Mouse (Mus musculus) right cerebral cortex, adult 18-20 months (tissue): Measurements from ENCODE around the gene Prn.

Source experiments
- DNase-seq: peaks from one replicate; pipeline ENCODE4 v3.0.0; 2022; ENCODE audit warnings: mixed read lengths

Gene Prn

DNA sequence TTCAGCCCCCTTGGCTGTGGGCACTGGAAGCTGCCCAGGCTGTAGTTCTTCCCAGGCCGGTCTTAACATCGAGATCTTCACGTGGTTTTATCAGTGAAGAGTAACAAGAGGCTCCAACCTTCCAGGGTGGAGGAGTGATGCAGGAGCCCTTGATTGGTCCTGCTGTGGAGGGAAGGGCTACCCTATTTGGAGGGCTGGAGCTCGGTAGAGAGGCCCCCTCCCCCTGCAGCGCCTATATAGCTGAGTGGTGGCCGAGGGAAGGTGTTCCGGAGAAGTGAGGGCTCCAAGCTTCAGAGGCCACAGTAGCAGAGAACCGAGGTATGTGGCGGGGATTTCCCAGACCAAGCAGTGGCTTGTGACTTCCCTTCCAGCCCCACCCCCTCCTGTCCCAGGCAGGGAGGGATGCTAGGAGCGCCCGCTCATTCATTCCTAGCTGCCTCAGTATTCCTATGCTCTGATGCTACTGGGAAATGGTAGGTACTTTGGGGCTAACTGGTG, 40.9 kb downstream of the Prn start, which contains the start of gene Prnd:
Prnd (plus strand) TSS at position 264 of the 498 bp plus-strand sequence.
- no peak for DNase-seq

DNA sequence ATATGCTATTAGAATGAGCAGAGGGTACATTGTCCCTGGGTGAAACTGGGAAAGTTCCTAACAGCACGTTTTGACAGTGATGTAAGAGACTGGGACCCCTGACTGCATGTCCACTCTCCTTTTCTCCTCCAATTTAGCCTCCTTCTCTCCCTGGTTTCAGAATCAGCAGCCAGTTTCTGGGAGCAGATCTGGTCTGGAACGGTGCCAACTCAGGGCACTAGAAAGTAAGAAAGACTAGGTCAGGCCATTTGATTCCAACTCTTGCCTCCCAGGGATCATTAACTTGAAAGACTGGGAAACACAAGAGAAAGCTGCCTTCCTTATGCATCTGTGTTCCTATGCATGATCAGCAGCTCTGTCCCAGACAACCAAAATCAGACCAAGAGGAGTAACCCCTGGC, 42.7 kb downstream of the Prn start:
- no peak for DNase-seq

DNA sequence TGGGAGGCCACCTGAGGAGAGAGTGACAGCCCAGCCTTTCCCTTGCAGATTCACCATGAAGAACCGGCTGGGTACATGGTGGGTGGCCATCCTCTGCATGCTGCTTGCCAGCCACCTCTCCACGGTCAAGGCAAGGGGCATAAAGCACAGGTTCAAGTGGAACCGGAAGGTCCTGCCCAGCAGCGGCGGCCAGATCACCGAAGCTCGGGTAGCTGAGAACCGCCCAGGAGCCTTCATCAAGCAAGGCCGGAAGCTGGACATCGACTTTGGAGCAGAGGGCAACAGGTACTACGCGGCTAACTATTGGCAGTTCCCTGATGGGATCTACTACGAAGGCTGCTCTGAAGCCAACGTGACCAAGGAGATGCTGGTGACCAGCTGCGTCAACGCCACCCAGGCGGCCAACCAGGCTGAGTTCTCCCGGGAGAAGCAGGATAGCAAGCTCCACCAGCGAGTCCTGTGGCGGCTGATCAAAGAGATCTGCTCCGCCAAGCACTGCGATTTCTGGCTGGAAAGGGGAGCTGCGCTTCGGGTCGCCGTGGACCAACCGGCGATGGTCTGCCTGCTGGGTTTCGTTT, 43.3 kb downstream of the Prn start:
- DNase-seq = no peak

DNA sequence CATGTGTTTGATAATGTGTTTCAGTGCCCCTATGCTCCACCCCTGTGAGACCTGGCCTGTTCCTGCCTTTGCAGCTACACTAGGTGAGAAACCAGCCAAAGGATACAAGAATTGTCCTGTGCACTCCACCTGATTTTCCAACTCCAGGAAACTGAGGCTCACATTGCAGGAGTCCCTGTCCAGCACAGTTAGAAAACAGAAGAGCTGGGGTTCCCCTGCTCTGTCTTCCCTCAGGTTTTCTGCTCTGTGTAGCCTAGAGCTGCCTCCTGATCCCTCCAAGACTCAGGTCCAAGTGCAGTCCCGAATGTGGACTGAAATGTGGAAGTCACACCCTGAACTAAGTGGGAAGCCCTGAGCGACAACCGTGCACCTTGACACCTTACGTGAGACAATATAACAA, 44.0 kb downstream of the Prn start:
- no peak for DNase-seq

DNA sequence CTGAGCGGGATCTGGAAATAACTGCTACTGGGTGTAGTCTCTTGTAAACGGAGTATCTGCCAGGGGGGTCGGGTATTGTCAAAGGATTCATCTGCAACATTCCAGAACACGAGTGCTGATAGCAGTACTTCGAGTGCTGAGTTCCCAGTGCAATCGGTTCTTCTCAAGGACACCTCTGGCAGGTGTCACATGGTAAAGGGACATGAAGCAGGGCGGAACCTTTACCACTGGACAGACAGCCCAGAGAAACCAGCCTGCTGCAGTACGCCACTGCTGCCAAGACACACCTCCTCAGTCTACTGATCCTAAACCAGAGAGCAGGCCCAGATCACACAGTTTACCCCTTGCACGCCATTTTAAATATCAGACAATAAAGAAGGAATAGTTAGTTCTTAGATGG, 45.1 kb downstream of the Prn start:
- DNase-seq = no peak

DNA sequence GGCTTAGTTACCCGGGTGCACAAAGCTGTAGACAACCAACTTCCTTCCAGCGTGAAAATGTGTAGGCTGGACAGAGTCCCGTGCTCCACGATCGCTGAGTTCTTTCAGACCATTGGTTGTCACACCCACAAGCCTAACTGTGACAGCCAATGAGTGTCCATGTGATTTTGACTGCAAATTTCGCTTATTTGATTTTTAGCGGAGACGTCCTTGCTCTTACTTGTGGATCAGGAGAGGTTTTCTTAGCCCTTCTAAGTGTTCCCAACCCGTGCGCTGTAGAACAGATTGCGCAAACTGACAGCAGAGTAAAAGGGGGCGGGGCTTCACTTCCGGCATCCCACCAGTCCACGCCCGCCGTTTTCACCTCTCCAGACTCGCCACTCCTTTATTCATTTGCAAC, 45.5 kb downstream of the Prn start:
- DNase-seq = no peak

DNA sequence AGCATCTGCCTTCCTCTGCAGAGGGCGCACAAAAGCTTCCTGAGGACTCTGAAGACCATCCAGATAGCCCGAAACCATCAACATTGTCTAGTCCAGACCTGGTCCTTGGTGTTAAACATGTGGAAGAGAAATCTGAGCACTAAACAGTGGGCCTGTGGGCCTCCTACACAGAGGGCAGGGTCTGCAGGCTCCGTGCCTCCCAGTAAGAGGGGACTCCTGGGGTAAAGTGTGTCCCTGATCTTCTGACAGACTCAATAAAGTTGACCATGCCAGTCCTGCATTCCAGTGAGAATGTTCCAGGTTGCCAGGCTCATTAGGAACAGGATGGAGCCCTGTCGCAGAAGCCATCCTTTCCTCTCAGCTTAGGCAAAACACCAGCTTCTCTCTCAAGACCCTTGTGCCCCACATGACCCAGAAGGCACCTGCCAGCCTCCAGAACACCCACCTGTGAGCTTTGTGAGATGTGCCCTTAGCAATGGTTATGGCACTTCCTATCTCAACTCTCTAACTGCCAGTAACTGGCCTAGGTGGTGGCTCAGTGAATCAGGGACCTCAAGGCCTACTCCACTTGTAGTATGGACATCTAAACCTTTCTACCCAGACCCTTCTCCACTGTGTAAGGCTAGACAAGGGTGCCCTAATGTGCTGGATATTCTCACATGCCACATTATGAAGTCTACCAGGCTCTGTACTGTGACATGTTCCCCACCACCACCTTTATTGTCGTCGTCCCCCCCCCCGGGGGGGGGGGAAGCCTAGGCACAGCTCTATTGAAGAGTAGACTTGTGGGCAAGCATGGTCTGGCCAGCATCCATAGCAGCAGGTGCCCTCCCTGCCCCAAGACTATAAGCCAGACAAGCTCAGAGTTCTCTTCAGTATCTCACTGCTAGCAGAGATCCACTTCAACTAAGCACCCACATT, 46.8 kb downstream of the Prn start:
- DNase-seq = no peak

DNA sequence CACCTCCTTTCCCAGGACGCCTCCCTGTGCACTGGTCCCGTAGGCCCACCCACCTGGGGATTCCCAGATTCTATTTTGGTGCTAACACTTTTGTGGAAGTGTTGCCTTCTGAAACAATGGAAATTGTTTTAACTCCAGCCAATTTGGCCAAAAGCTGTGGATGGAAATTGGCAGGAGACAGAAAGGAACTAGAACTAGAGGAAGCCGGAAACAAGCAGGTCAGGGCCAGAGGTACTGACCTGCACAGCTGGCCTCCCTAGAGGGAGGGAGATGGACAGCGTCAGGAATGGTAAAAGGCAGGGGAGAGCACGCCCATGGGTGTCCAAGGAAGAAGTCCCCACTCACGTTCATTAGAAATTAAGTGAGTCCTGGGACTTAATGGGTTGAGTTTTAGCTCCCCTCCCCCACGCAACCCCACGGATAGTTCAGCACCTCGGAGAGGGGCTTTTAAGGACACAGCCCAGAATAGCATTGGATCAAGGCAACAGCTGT, 48.0 kb downstream of the Prn start:
- DNase-seq = no peak

DNA sequence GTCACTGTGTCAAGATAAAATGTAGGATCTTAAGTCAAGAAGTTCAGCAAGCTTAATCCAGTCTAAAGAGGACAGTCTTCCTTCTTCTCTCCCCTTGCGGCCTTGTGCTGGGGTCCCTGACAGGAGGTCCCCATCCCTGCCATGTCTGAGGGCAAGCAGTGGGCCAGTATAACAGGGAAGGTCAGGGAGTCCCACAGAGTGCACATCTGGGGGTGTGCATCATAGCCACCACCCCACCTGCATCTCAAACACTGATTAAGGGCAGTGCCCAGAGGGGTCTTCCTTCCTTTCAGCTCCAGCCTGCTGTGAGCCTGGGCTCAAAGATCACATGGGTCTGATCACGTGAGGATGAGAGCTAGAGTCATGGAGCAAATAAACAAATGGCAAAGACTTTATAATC, 51.9 kb downstream of the Prn start:
- DNase-seq = no peak

DNA sequence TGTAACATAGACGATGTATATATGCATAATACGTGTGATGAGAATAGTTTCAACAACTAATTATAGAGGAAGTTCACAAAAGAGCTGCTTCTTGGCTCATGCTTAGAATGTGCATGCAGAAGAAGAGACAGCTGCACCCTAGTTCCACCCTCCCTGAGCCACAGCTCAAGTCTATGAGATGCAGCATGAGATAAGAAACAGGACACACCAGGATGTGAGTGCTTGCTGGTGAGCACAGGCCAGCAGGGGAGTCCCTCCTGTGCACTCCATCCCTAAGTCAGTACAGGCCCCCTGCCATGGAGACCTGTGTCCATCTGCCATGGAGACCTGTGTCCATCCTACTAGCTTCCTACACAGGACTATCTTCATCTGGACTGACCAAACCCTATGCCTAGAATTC, 60.8 kb downstream of the Prn start:
- no peak for DNase-seq

DNA sequence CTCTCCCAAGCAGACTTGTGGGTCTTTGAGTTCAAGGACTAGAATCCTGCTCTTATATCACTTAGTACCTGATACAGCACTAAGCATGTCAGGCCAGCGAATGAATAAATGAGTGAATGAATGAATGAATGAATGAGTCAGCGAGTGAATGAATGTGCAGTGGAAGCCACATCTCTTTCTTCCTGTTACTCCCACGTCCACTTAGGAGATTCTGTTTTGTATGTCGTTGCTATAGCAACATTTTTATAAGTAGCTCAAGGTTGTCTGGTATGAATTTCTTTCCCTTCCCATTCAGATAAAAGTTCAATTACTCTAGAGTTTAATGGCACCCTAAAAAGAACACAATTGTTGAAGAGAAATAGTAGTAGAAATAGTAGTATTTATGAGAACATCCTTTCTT, 61.3 kb downstream of the Prn start:
- DNase-seq = no peak

DNA sequence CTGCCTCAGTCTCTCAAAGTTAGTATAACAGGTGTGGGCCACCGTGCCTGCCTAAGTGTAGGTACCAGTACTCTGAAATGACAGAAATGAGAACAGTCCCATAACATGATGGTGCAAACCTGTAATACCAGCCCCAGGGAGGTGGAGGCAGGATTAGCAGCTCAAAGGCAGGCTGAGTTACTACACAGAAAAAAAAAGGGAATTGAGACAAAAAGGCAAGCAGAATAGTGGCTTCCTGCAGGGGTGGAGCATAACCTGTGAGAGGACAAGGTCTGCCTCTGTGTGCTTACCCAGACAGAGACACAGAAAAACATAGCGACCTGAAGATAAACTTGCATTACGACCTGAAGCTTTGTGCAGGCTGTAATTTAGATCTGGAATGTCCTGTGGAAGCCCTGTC, 66.9 kb downstream of the Prn start:
- DNase-seq = no peak

DNA sequence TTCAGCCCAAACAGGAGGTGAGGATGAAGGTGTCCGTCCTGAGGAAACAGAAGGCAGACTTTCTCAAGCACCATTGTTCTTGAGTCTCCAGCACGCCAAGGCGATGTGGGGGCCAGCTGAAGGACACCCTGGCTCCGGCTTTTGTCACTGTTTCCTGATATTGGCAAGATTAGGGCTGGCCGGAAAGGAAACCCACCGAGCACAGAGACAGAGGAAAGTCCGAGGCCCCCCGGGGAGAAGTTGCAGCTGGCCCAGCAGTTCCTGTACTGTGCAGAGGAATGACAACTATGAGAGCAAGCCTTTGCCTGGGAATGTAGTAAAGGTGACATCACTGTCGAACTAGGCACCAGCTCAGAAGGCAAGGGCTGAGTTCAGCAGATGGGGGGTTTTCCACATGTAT, 71.1 kb downstream of the Prn start:
- DNase-seq = no peak

DNA sequence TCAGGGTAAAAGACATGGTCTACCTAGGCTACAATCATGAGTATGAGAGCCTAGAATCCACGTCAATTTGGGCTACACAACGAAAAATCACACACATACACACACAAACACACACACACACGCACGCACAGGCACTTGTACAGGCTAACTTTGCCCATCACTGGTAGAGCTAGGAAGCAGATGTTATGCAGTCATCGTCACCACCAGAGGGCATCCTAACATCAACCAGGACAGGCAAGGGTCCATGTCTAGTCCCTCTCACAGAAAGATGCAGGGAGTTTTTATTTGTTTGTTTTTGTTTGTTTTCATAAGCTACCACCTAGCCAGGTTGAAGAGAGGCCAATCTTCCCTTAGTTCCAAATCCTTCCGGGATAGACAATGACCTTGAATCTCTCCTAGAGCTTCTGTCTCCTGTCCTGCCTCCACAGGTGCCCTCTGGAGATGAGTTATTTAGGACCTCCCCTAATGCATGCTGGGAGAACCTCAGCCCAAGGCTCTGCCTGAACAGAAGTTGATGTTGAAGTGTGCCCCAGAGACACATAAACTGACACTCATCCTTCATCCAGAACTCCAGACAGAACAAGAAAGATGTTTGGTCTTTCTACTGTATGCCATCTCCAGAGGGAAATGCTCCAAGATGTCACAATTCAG, 72.9 kb downstream of the Prn start:
- peak; percentile 65 for DNase-seq

DNA sequence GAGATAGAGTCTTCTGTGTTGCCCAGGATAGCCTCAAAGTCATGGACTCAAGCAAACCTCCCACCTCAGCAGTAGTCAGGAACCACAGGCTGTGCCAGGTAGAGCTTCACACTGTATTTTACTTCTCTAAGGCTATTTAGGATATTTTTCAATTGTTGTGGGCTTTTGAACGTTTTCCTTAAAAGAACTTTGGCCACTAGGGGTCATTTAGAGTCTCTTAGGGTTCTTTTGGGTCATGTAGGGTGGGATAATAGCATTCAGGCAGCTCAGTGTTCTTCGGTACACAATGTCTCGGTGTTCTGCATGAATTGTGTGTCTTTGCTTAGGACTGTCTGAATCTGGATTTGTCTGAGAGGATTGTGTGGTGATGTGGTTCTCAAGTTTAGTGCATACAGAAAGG, 78.2 kb downstream of the Prn start:
- no peak for DNase-seq

DNA sequence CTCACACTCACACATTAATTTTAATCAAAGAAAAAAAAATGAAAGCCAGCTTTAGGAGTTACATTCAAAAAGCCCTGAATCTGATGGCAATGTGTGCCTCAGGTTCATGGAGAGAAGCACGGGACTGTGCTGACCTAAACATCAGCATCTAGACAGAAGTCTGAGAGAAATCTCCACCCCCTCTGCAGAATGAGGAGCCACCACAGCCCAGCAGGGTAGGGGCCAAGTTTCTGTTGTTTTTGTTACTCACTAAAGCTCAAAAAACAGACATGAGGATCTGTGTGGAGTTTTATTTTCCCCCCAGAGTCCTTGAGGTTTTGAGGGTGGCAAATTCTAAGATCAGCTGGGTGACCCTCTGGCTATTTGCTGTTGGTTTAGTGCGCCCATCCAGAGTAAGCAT, 78.8 kb downstream of the Prn start:
- no peak for DNase-seq

DNA sequence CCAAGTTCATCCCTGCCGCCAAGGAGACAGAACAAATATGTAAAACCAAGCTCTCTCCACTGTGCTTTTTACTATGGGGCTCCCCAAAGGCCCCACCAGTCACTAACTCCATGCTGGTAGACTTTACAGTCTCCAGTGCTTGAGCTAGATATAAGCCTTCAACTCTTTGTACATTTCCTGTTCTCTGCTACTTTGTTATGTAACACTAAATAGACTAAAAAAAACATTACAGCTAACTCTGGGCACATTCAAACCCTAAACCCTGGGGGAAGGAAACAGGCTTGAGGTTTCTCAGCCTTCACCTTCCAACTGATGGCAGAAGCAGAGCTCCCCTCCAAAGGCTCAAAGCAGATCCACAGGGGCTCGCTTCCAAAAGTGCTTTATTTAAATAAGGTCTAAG, 82.7 kb downstream of the Prn start:
- DNase-seq = no peak

DNA sequence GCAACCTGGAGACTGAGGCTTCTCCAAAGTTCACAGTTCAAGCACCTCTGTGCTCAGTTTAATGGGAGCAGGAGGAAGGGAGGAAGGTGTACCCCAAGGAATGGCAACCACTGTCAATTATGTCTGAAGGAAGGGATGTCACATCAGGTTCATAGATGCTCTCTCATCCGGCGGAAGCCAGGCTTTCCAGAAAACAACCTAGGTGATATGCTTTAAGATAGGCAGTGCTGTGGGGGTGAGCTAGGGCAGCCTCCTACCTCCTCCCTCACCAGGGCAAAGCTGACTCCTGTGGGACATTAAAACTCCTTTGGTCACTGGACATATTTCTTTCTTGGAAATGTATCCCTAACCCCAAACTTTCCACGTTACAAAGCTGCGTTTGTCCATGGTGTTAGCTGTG, 83.4 kb downstream of the Prn start:
- DNase-seq = no peak

DNA sequence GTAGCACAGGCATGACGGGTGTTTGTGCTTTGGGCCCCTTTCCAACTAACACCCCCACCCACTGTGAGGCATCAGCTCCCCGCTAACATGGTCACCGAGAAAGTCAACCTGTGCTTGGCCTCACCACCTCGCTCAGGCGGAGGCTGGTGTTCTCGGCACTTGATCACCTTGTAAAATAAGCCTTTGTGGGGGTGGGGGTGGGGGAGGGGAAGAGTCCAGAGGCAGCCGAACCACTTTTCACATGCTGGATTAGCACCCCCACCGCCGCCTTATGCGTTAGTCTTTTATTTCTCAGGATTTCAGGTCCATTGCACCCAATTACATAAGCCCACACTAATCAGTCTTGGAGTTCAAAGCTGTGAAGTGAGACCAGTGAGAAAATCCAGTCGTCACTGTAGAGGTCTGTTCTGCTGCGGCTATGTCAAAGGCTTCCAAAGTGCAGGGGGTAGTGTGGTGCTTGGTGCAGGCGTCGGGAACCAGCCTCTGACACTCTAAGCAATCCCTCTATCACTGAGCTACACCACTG, 83.9 kb downstream of the Prn start:
- no peak for DNase-seq

DNA sequence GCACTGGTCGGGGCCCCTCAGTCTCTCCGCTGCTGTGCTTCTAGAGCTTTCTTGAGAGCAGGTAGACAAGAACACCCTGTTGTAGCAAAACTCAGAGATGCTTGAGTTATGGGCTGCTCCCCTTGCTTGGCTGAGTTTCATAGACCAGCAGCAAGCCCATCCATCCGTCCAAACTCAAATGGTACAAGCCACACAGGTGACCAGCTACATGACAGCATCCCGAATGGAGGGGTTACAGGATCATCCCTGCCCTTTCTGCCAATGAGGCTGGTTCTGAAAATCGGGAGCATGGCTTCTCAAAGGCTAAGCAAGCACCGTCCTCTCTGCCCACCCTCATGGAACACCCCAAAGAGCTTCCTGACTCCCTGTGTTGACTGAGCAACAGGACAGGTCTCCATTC, 85.2 kb downstream of the Prn start:
- no peak for DNase-seq

DNA sequence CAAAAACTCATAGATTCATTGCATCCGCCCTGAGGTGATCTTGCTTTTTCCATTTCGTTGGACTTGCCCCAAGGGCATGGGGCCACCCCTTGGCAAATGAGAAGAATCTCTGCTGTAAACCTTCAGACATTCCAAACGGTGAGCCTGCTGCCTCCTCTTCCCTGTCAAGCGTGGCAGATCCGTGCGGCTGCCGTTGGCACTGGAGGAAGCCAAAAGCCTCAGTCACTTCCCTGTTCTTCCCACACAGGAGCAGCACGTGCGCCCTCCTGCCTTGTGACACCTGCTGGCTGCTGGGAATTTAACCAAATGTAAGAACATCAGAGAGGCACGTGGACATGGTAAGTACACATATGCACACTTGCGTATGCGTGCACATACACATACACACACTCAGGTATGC, 86.0 kb downstream of the Prn start:
- DNase-seq = peak; percentile 69

DNA sequence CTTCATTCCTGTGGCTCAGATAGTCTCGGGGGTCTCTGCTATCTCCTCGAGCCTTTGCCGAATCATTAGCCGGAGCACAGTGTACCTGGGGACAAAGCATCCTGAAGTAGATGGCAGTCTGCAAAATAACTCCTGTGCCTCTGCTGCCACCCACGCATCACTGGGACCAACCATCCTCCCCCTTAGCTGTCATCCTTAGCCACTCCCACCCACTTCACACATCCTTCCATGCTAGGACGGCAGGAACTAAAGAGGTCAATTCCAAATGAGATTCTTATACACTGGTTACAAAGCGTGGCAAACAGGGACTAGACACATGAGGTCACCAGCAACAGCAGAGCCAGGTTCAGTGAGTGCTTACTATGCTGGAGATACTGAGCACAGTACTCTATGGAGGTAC, 86.6 kb downstream of the Prn start:
- peak; percentile 41 for DNase-seq

DNA sequence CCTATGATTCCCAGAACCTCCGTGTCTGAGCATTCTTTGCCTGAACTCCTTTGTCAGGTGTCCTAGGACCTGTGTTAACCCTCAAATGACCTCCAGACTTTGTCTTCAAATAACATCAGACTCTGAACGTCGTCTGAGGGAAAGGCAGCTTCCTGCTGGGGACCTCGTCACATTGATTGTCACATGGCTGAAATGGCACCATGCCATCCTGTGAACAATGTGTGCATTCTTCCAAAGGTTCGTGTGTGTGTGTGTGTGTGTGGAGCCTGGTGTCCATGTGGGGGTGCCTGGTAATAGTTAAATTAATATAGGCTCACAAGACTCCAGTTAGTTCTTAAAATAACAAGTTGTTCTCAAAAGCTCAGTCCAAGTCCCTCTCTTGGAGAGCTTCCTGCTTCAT, 87.6 kb downstream of the Prn start:
- DNase-seq = no peak
